Mouse (Mus musculus): Measurements from ENCODE around the gene Xylb.

Gene Xylb

DNA sequence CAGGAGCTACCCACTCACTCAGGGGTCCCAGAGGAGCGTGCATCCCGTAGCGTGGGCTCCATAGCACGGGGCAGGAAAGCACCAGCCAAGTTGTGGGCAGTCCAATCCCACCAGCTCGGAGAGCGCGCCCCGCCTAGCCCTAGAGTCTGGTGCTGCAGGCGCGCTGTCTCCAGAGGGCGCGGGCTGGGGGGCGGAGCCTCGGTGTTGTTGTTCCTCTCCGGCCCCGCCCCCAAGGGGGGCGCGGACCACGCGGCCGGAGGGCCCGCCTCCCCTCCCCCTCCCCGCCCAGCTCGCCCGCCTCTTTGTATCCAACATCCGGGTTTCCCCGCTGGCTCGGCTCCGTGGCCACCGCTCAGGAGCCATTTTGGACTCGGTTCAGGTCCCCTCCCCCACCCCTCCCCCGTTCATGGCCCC lies 44.6 kb downstream of the Xylb start, which contains the start of gene Acvr2b:
Gene Acvr2b (plus strand): TSS at position 318 of the 414 bp plus-strand sequence.
- peak; percentile 95 for DNase-seq (ENCODE audit: low spot score)

DNA sequence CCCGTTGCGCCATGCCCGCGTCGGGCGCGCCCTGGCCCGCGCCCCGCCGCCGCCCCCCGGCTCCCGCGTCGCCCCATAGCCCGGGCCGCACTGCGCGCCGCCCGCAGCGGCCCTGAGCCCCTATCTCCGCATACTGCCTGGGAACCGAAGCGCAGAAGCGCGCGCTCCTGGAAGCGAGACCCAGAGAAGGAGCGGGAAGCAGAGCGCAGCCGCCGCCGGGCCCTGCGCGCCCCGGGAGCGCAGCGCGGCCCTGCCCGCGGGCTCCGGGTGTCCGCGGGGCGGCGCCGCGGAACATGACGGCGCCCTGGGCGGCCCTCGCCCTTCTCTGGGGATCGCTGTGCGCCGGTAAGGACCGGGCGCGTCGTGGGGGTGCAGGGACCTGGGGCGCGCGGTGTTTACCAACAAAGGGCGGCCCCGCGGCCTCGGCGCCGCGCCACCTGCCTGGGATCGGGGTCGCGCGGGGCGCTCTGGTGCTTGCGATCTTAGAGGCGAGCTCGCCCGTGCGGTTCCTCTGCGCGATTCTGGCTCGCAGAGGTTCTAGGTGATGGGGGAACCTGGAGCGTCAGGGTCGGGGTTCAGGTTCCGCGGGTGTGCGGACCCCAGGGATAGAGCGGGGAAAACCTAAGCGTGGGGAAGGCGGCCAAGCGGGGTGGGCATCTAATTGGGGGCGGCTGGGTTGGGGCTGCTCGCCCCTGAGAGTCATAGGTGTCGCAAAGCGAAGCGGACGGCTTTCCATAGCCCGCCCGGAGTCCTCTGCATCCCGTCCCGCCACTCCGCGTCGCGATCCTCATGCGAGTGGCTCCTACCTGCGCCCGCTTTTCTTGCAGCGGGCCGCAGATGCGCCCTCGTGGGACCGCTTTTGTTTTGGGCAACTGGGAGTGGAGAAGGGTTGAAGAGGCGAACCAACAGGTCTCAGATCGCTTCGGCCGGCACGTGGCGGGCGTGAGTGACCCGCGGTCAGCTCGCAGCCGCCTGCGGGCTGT lies 45.4 kb downstream of the Xylb start:
- peak; percentile 53 for DNase-seq (ENCODE audit: low spot score)

DNA sequence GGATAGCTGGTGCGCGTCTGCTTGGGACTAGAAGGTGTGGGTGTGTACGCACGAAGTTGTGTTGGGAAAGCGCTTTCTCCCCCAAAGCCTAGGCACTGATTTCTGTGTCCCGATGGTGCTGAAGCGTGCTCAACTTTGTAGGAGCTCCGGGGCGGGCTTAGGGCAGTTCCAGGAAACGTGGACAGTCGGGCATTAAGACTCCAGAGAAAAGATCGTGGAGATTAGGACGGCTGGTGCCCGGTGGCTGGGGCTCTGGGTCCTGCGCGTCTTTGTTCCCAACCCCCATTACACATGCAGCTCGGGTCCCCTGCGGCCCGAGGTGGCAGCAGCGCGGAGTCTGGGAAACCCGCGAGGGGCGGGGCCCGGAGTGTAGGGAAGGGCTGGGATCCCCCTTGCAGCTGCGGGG lies 46.1 kb downstream of the Xylb start:
- peak; percentile 78 for DNase-seq (ENCODE audit: low spot score)

DNA sequence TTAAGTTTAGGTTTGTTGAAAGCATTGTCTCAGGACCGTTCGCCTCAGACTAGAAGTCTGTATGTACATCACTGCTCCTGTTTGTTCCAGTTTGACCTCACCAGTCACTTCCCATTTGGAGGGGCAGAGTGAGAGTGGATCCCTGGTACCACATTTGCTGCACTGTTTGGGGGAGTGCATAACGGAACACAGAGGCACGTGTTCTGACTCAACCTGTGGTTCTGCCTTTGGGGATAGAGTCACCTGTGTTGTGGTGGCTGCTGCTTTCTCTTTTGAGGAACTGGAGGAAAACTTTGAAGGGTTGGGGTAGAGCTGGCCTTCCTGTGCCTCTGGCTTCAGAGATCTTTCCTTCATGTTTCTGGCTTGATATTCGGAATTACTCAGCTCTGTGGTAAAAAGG lies 46.9 kb downstream of the Xylb start:
- no peak for DNase-seq (ENCODE audit: low spot score)

DNA sequence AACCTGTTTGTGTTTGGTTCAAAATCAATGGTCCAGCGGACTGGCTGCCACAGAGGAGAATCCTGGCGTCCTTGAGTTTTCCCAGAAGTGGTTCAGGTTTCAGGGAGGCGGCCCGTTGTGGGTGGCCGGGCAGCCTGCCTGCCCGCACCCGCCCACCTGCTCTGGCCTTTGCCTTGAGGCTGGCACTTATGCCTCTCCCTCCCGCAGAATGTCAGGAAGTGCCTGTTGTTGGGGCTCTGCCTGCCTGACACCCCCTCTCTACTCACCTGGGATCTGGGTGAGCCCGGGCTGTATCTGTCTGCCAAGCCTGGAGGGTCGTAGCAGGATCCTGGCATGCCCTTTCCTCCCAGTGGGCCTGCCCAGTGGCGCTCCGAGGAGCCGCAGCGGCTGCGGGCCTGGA lies 50.7 kb downstream of the Xylb start:
- no peak for DNase-seq (ENCODE audit: low spot score)

DNA sequence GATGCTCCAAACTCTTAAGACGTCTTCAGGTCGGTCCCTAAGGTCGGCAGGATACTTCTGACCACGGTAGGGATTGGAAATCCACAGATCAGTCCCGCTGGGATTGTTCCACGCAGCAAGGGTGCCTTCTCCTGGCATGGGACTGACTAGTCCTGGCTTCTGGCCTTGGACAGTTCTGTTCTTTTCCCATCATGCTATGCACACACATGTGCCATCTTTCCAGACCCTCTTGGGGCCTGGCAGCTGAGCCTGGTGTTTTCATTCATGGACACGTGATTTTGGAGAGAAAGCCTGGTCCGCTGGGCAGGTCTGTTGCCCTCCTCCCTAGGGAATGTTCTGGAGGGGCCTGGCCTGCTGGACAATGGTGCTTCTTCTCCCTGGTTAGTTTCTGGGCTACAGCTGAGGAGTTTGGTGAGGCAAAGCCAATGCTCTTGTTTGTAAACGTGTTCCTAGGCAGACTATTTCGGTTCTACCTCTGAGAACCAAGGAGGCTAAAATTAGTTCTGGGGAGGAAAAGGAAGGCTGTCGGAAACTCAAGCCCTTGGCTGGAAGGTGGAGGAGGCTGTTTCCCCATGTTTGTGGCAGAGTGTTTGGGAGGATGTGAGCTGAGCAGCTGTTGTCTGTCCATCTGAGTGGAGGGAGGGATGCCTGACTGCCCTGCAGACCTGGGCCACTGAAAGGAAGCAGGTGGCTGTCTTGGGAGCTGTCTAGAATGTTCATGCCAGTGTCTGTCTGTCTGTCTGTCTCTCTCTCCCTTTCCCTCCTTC lies 51.9 kb downstream of the Xylb start:
- DNase-seq (ENCODE audit: low spot score) = no peak

DNA sequence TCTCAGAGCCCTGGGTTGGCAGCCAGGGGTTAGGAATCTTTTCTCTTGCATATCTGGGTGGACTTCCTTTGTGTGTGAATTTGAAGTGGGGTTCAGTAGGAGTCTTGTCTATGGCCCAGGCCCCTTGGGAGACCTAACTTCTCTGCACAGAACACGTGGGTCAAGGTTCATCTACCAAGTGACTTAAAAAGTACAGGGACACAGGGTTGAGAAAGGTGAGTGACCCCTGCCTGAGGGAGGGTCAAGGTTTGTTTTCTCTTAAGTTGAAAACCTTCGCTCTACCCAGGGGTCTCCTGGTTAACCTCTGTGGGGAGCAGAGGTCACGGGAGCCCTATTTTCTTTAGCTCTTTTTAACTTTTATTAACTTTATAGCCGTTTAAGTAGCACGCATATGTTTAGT lies 52.7 kb downstream of the Xylb start:
- DNase-seq (ENCODE audit: low spot score) = no peak

DNA sequence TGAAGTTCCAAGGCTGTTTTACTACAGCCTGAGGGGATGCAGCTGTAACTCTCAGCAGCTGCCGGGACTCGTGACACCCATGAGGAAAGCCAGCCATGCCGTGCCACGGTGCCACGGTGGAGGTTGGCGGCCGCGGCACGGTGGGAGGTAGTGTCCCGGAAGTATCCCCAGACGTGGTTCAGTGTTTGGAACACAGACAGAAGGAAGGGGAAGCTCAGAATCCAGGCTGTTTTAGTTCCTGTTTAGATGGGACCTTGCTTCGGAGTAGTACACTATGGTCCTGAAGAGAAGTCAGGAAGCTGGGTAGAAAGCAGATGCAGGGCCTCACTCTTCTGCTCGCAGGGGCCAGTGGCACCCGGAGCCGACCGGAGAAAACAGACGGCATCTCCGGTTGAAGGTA lies 60.8 kb downstream of the Xylb start:
- DNase-seq (ENCODE audit: low spot score) = no peak

DNA sequence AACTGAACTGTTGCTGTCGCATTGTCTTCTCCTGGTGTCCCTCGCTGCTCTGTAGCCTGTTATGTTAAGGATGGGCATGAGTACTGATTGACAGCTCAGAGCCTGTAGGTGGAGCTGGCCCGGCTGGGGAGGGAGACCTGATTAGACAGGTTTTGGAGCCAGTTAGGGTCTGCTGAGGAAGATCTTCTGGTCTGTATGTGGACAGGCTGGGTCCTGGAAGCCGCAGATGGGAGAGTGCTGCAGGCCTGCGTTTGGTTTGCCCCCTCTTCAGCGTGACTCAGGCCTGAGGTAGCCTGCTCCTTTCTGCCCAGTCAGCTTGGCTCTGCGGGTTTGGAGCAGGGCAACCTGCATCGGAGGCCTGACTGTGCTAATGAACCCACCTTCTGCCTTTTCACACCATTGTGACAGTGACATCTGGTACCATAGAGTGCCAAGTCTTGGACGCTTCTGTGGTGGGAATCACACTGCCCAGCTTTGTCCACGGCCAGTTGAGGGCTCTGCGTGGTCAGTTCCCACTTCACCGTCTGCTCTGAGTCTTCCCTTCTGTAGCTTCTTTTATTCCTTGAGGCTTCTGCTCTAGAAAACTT lies 62.8 kb downstream of the Xylb start:
- DNase-seq (ENCODE audit: low spot score) = no peak

DNA sequence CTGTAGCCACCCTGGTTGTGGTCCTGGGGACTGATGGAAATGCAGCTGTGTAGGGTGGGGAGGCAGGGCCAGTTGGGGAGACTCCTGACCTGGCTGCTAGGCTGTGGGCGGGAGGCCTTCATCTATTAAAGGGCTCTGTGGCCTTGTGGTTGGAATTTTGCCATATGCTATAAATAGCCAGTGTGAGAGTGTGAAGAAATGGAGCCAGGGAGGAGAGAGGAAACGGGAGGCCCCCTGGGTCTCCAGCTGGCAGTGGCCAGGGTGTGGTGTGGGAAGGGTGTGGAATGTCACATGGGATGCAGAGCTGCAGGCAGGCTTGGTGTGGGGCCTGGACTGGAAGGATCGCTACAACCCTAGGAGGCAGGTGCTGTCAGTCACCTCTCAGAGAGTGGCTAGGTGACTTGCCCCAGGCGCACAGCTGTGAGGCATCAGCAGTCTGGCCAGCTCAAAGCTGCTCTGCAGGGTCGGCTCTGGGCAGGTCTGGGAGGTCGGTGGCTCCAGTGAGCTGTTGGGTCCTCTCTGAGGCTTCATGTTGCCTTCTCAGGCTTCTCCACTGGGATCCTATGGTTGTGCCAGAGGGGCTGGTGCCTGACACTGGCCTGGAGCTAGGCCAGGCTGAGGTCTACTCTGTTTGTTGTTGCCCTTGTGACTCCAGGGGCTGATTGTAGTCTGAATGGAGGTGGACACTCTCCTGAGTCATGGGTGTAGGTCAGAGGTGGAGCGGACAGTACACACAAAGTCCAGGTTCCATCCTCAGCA lies 68.2 kb downstream of the Xylb start:
- no peak for DNase-seq (ENCODE audit: low spot score)

DNA sequence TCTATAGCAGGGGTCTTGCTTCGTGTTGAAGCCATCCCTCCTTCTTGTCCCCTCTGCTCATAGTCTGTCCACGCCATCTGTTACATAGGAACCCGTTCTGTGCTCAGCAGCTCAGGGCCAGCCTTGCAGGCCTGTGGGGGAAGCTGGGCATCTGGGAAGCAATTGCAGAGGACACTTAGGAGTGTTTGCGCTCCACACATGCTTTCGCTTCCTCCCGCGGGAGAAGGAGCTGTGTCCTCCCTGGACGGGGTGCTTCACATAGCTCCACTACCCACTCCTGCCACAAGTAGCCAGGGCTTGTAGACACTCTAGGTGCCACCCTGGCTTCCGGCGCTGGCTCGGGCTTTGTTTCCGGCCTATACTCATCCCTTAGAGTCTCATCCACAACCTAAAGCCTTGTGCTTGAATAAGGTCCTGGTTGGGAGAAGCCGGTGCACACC lies 68.8 kb downstream of the Xylb start:
- DNase-seq (ENCODE audit: low spot score) = no peak

DNA sequence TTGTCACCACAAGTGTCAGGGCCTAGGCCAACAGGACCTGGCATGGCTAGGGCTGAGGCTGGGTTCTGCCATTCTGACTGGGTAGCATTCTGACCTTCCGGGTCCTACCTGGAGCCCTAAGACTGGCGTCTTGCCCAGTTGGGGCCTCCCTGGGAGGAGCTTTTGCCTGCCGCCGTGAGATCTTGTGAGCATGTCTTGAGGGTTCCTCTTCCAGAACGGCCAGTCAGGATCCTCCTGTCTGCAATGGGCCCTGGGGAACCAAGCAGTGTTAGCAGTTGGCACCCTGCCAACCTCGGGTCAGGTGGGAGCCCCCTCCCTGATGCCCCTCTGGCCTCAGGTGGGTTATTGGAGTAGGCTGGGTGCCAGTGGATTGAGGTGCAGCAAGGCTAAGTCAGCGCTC lies 69.3 kb downstream of the Xylb start:
- DNase-seq (ENCODE audit: low spot score) = no peak

DNA sequence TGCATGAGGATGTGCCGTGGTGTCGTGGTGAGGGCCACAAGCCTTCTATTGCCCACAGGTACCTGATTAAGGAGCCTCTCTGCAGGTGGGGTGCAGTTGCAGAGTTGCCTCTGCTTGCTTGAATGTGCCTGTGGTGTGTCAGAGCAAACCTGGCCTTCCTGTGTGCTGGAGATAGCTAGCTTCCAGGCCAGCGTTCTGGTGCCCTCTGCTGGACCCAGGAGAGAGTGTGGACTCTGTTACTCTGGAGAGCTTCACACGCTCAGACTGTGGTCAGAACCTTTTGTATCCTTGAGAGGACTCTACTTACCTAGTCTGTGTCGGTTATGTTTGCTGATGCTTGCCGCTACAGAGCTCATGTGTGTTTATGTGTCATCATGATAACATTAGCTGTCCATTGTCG lies 73.1 kb downstream of the Xylb start:
- DNase-seq (ENCODE audit: low spot score) = peak; percentile 88

DNA sequence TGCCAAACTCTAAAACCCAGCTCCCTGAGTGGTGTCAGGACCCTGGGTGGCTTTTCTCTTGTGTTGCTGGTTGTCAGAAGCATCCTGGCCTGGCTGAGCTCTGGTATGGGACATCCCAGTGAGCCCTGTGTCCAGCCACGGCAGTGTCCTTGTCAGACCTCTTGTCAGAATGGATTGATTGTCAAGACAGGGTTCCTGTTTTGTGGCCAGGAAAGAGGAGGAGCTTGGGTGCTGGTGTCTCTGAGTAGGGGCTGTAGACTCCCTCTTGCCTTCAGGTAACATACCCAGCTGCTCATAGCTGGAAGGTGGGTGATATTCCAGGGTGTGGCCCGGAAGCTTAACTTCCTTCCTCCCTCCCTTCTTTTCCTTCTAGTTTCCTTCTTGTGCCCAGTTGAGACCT lies 78.7 kb downstream of the Xylb start:
- DNase-seq (ENCODE audit: low spot score) = no peak

DNA sequence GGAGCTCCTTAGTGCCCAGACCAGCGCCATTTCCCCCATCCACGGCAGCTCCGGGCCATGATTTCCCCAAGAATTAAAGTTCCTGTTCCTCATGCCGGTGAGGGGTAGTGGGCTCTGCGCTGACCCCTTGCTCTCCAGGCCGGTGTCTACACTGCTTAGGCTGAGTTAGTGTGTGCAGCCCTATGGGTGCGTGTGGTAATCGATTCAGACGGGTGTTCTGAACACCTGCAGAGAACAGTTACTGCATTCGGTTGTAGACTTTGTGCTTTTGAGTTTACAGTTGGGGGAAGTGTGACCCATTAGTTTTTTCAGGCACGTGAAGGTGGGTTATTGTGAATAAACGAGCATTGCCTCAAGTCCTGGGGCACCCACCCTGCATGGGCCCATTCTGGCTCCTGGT lies 80.9 kb downstream of the Xylb start:
- DNase-seq (ENCODE audit: low spot score) = no peak

DNA sequence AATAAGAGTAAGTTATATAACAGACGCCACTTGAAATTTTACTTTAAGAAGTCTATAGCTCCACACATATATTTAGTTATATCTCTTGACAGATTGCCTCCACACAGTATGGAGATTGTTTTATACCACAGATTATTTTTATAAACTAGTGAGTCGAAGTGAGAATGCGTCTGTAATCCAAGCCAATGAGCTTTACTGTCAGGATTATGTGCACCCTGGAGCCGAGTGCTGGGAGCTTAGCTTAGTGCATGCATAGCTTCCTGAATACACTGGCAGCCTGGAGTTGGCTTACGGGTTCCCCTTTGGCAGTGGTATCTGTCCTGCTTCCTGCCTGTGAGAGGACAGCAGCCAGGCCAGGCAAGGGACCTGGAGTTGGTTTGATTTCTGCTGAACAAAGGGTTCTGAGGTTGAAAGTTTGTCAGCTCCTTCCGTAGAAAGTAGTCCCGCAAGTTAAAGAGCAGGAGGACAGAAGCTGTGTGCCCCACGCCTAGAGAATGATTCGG lies 81.4 kb downstream of the Xylb start:
- no peak for DNase-seq (ENCODE audit: low spot score)

All from embryo, embryonic 10 days (tissue).